Mouse (Mus musculus) liver, embryonic 13.5 days (tissue): ENCODE results near the gene Pip5k1b. TPM values are rescaled to one million over a fixed set of nuclear protein-coding genes. Genes with fewer than 3 reads are reported as not detected.
"Not testable (repeated sequence)": the region's sequence is repeated elsewhere in the genome, so short reads cannot be mapped to it uniquely, and the experiment has no call there.

Experiments used
- ATAC-seq: fragments of 200-750 bp; cut with Nextera tagmentation; 2 replicates; pipeline ENCODE4 v1.8.0; 2017; ENCODE audit warnings: low read depth, mild to moderate bottlenecking, moderate number of reproducible peaks, moderate library complexity
- DNase-seq: peaks from one replicate; pipeline ENCODE4 v3.0.0; 2022
- H3K27ac ChIP-seq: fragments of 300-500 bp; sonication (generic); 2 replicates; pipeline ENCODE4 v1.5.1; 2015; ENCODE audit warnings: moderate library complexity, mild to moderate bottlenecking, inconsistent platforms
- H3K27me3 ChIP-seq: fragments of 300-500 bp; sonication (generic); 2 replicates; pipeline ENCODE4 v1.6.1; 2015; ENCODE audit warnings: mild to moderate bottlenecking, inconsistent platforms
- H3K36me3 ChIP-seq: fragments of 300-500 bp; sonication (generic); 2 replicates; pipeline ENCODE4 v1.6.1; 2015; ENCODE audit warnings: mild to moderate bottlenecking, inconsistent platforms
- H3K4me1 ChIP-seq: fragments of 300-500 bp; sonication (generic); replicated peaks from 2 replicates; pipeline ENCODE4 v1.6.1; 2015; ENCODE audit warnings: inconsistent platforms
- H3K4me2 ChIP-seq: fragments of 300-500 bp; sonication (generic); 2 replicates; pipeline ENCODE4 v1.6.1; 2015; ENCODE audit warnings: inconsistent platforms, mild to moderate bottlenecking, moderate library complexity
- H3K4me3 ChIP-seq: fragments of 300-500 bp; sonication (generic); replicated peaks from 2 replicates; pipeline ENCODE4 v1.5.1; 2015; ENCODE audit warnings: mild to moderate bottlenecking, inconsistent platforms
- H3K9ac ChIP-seq: fragments of 300-500 bp; sonication (generic); 2 replicates; pipeline ENCODE4 v1.6.1; 2015; ENCODE audit warnings: mild to moderate bottlenecking, inconsistent platforms
- H3K9me3 ChIP-seq: fragments of 300-500 bp; sonication (generic); replicated peaks from 2 replicates; pipeline ENCODE4 v1.6.1; 2016; ENCODE audit warnings: inconsistent platforms
- WGBS: fragments of 180-500 bp; shearing (Covaris S2); methylation state at CpG from one replicate; pipeline ENCODE4 v1.1.7; 2015; ENCODE audit not compliant: insufficient replicate concordance; 5-methylcytosine and 5-hydroxymethylcytosine counted together
- polyA plus RNA-seq: library from polyadenylated mRNA; unstranded; fragments of >200 nt; fragmentation: Nextera tagmentation; extraction: Ambion mirVana; gene quantifications from 2 replicates; pipeline ENCODE4 v1.2.1, GENCODE M21; 2015

Gene Pip5k1b
- polyA plus RNA-seq, 1 experiment from 2014 or later: 8.5 TPM

- Histone ChIP-seq H3K9me3 (no peaks in the 10 kb centered on the region), H3K4me3 (peak overlapping the region; percentile 90), H3K36me3 (no peaks in the 10 kb centered on the region), H3K4me2 (peak overlapping the region; percentile 94), H3K27ac (peak overlapping the region; percentile 94), H3K9ac (peak overlapping the region; percentile 96), H3K27me3 (peaks cover 31% of the 10 kb centered on the region), H3K4me1 (peaks cover 43% of the 10 kb centered on the region)
- ATAC-seq (peak; percentile 90), DNase-seq (peak; percentile 78)
- under 1% methylated on average over 67 of the region's 74 CpGs for WGBS
Observed at GRCm38 (mm10) chr19:24555904-24556584, 372 bp upstream of the Pip5k1b start.

- 0% methylated on average over 17 of the region's 19 CpGs for WGBS
- H3K27me3 ChIP-seq: peaks cover 31% of the 10 kb centered on the region
- no peaks in the 10 kb centered on the region for H3K36me3 ChIP-seq
- peak overlapping the region; percentile 96 for H3K9ac ChIP-seq
- H3K4me1 ChIP-seq: peaks cover 48% of the 10 kb centered on the region
- no peaks in the 10 kb centered on the region for H3K9me3 ChIP-seq
- DNase-seq (peak; percentile 58), ATAC-seq (peak; percentile 71)
- H3K4me3 ChIP-seq: peak overlapping the region; percentile 90
- H3K4me2 ChIP-seq: peak overlapping the region; percentile 94
- H3K27ac ChIP-seq: peak overlapping the region; percentile 94
Observed at GRCm38 (mm10) chr19:24554911-24555465, 684 bp downstream of the Pip5k1b start.

DNA sequence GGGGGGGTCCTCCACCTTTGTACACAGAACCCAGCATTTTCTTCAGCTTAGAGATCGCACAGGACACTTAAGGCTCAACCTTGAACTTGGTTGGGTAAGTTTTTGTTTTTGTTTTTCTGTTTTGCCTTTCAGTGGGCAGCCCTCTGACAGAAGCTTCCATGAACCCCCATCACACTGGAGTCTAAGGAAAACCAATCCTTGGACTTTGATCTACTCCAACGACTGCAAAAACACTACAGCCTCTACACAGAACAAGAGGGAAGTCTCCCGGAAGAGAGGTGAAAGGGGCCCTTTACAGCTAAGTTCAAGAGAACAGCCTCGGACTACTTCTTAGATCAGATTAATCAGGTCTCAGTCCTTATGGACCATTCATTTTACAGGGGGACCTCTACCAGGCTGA lies 1.2 kb downstream of the Pip5k1b start:
- H3K4me1 ChIP-seq: peaks cover 48% of the 10 kb centered on the region
- 0 out of 2 replicates have a peak, but pooled peaks have one; percentile 1 for ATAC-seq
- DNase-seq: no peak
- H3K27me3 ChIP-seq: peaks cover 31% of the 10 kb centered on the region
- peak overlapping the region; percentile 90 for H3K4me3 ChIP-seq
- peak overlapping the region; percentile 94 for H3K4me2 ChIP-seq
- H3K36me3 ChIP-seq: no peaks in the 10 kb centered on the region
- 23% methylated on average over 4 of the region's 4 CpGs for WGBS
- peak overlapping the region; percentile 94 for H3K27ac ChIP-seq
- H3K9me3 ChIP-seq: no peaks in the 10 kb centered on the region
- peak overlapping the region; percentile 96 for H3K9ac ChIP-seq

DNA sequence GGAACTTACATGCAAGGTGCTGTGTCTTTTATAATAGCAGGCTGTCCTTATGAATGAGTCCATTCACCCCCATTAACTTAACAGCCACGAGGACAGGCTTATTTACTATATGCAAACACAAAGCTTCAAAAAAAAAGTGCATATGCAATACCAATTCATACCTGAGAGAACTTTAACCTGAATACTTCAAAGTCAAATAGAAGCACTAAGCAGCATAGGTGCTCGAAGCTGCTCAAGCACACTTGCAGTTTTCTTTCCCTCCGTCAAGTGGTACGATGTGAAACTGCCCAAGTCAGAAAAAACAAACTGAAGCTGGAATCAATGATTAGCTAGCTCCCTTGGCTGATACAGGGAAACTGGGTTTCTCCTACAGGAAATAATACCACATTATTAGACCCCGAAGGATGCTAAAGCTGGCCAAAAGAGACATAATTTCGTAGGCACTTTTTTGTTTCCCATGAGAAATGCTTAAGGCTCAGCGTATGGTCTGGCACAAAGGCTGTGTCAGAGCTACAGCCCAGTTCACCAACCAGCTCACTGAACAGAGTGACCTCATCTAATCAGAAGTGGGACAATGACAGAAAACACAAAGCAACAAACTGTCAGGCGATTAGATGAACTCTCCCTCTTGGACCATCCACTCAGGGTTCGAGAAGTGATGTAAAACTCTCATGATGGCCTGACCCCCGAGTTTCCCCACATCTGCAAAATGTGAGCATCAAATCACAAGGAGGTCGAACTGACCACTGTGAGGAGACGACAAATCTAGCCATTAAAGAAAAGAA lies 2.2 kb downstream of the Pip5k1b start:
- Histone ChIP-seq H3K4me1 (peaks cover 48% of the 10 kb centered on the region), H3K27ac (peak overlapping the region; percentile 94), H3K36me3 (peaks cover 4% of the 10 kb centered on the region), H3K4me2 (peak overlapping the region; percentile 94), H3K27me3 (peaks cover 23% of the 10 kb centered on the region), H3K4me3 (peak overlapping the region; percentile 90), H3K9me3 (peaks cover 3% of the 10 kb centered on the region), H3K9ac (peak overlapping the region; percentile 96)
- no peak for DNase-seq
- ATAC-seq: no peak
- WGBS: 71% methylated on average over 12 of the region's 12 CpGs

GRCm38 (mm10) chr19:24552641-24553040 lies 3.0 kb downstream of the Pip5k1b start:
- Histone ChIP-seq H3K27me3 (peaks cover 16% of the 10 kb centered on the region), H3K4me1 (peaks cover 46% of the 10 kb centered on the region), H3K36me3 (peaks cover 12% of the 10 kb centered on the region), H3K9me3 (peaks cover 11% of the 10 kb centered on the region), H3K4me2 (peak overlapping the region; percentile 94; the same call in 1 of the 2 replicates), H3K27ac (peak overlapping the region; percentile 94; the same call in 1 of the 2 replicates)
- not testable (repeated sequence) for H3K4me3 ChIP-seq, ATAC-seq, DNase-seq, H3K9ac ChIP-seq
- WGBS: 78% methylated on average over 6 of the region's 6 CpGs

GRCm38 (mm10) chr19:24551196-24551954 lies 4.3 kb downstream of the Pip5k1b start:
- Histone ChIP-seq H3K9me3 (peaks cover 15% of the 10 kb centered on the region), H3K4me3 (no peak overlapping the region), H3K4me2 (no peak overlapping the region), H3K27me3 (peaks cover 3% of the 10 kb centered on the region; the same call in 1 of the 2 replicates), H3K36me3 (peaks cover 15% of the 10 kb centered on the region), H3K9ac (no peak overlapping the region), H3K27ac (no peak overlapping the region), H3K4me1 (peaks cover 37% of the 10 kb centered on the region)
- DNase-seq: no peak
- WGBS: 72% methylated on average over 3 of the region's 3 CpGs
- ATAC-seq: no peak

- WGBS: 73% methylated on average over 7 of the region's 7 CpGs
Observed at GRCm38 (mm10) chr19:24550778-24551177, 4.9 kb downstream of the Pip5k1b start.

DNA sequence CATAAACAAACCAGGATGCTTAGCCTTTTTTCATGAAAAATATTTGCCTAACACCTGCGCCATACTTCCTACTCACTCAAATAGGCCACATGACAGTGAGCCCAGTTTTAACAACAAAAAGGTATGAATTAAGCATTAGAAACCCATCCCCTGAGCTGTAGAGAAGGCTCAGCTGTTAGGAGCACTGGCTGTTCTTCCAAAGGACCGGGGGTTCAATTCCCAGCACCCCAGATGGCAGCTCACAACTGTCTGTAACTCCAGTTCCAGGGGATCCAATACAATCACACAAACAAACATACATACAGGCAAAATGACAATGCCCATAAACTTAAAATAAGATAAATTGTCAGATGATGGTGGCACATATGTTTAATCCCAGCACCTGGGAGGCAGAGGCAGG lies 5.7 kb downstream of the Pip5k1b start:
- Histone ChIP-seq H3K36me3 (peaks cover 15% of the 10 kb centered on the region), H3K9me3 (peaks cover 15% of the 10 kb centered on the region), H3K4me2 (no peak overlapping the region), H3K27ac (no peak overlapping the region), H3K27me3 (no peaks in the 10 kb centered on the region), H3K9ac (no peak overlapping the region), H3K4me3 (no peak overlapping the region), H3K4me1 (peaks cover 48% of the 10 kb centered on the region)
- WGBS: 93% methylated on average over 2 of the region's 2 CpGs
- no peak for ATAC-seq
- DNase-seq: no peak

More at GRCm38 (mm10) chr19:24550778-24551177, 4.9 kb downstream of the Pip5k1b start:
- Histone ChIP-seq H3K27ac (no peak overlapping the region; the same call in 1 of the 2 replicates), H3K9ac (no peak overlapping the region), H3K9me3 (peaks cover 15% of the 10 kb centered on the region), H3K4me1 (peaks cover 40% of the 10 kb centered on the region), H3K4me2 (no peak overlapping the region), H3K27me3 (no peaks in the 10 kb centered on the region), H3K4me3 (no peak overlapping the region), H3K36me3 (peaks cover 15% of the 10 kb centered on the region)
- DNase-seq (no peak), ATAC-seq (no peak)

- Histone ChIP-seq H3K27ac (no peak overlapping the region), H3K36me3 (peaks cover 15% of the 10 kb centered on the region), H3K9ac (no peak overlapping the region), H3K4me3 (no peak overlapping the region), H3K9me3 (peaks cover 15% of the 10 kb centered on the region), H3K4me2 (no peak overlapping the region), H3K4me1 (peaks cover 40% of the 10 kb centered on the region), H3K27me3 (no peaks in the 10 kb centered on the region)
- WGBS: 92% methylated on average over 9 of the region's 9 CpGs
- DNase-seq: no peak
- no peak for ATAC-seq
Observed at GRCm38 (mm10) chr19:24548337-24548736, 7.3 kb downstream of the Pip5k1b start.

DNA sequence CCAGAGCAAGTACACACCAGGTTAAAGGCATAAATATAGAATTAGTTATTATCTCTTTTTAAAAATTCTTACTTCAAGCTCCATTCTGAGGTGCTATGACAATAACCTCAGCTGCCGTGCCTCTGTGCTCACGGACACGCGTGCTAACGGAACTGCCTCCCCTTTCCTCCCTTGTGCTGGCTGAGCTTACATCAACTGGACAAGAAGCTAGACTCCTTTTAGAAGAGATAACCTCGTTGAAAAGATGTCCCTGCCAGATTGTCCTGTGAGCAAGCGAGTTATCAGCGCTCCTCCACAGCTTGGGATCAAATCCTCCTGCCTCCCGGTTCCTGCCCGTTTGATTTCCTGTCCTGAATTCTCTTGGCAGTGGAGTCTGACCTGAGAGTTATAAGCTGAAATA lies 9.5 kb downstream of the Pip5k1b start:
- no peak; the same call in 1 of the 2 replicates for ATAC-seq
- 52% methylated on average over 10 of the region's 10 CpGs for WGBS

More for the DNA sequence above, 9.5 kb downstream of the Pip5k1b start:
- Histone ChIP-seq H3K4me1 (peaks cover 45% of the 10 kb centered on the region), H3K9me3 (peaks cover 15% of the 10 kb centered on the region), H3K27ac (0 out of 2 replicates have a peak overlapping the region, but pooled peaks have one; percentile 17), H3K9ac (no peak overlapping the region; the same call in 1 of the 2 replicates), H3K4me3 (no peak overlapping the region), H3K36me3 (peaks cover 15% of the 10 kb centered on the region), H3K4me2 (0 out of 2 replicates have a peak overlapping the region, but pooled peaks have one; percentile 8), H3K27me3 (no peaks in the 10 kb centered on the region)
- DNase-seq: no peak
